Mouse (Mus musculus) c-Kit-positive CD71-positive TER-119-negative erythroid progenitor cells, embryonic 14.5 days (primary cell): Measurements from ENCODE around the gene Aifm3.

Experiments
- DNase-seq: peaks from one replicate; pipeline ENCODE4 v3.0.0-alpha.2; 2013; ENCODE audit warnings: low read depth

The Aifm3 gene

DNA sequence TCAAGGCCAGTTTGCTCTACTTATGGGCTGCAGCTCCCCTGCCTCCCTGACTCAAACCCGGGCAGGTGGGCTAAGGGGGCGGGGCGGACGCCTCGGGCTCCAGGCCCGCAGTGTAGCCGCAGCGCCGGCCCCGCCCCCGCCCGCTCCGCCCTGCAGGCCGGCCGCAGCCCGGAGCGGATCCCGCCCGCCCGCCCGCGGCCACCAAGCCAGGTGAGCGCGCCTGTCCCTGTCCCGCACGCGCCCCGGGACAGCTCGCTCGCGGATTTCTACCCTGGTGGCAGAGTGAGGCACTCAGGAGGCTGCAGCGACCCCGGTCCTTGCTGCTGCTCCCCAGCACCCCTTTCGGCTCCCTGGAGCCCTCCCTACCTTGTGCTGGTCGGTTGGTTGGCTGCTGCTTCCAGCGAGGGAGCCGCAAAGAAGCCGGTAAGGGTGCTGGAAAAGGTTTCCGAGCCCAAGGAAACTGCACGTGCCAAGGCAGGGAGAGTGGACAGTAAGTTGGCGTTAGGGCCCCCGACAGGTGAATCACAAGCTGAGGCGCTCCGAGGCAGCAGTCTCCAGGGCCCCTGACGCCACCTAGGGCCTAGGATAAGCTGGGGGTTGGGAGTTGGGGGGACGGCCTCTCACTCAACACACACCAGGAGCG lies at the start of gene Aifm3:
TSS of gene Aifm3 (plus strand) at position 143 of the 643 bp plus-strand sequence.
- no peak for DNase-seq

GRCm38 (mm10) chr16:17451541-17452372 lies 37.7 kb upstream of the Aifm3 start, which contains the start of gene Crkl:
Gene Crkl, plus strand, starts transcription at chr16:17451987.
- peak; percentile 96 for DNase-seq

- DNase-seq, result no peak
Observed at GRCm38 (mm10) chr16:17452373-17452715, 37.1 kb upstream of the Aifm3 start.

- DNase-seq, result no peak
Observed at GRCm38 (mm10) chr16:17456901-17457300, 32.5 kb upstream of the Aifm3 start.

DNA sequence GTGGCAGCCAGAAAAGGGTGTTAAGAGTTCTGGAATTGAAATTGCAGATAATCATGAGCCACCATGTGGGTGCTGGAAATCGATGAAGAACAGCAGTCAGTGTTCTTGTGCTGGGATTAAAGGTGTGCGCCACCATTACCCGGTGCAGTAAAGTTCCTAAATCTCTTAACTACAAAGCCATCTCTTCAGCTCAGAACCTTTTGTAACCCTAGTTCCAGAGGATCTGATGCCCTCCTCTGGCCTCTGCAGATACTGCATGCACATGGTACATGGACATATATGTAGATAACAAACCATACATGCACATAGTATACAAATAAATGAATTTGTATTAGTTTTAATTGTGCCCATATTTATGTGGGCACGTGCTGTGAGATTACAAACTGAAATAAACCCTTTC lies 29.2 kb upstream of the Aifm3 start:
- DNase-seq, result peak; percentile 58

GRCm38 (mm10) chr16:17461596-17461995 lies 27.8 kb upstream of the Aifm3 start:
- DNase-seq, result no peak

DNA sequence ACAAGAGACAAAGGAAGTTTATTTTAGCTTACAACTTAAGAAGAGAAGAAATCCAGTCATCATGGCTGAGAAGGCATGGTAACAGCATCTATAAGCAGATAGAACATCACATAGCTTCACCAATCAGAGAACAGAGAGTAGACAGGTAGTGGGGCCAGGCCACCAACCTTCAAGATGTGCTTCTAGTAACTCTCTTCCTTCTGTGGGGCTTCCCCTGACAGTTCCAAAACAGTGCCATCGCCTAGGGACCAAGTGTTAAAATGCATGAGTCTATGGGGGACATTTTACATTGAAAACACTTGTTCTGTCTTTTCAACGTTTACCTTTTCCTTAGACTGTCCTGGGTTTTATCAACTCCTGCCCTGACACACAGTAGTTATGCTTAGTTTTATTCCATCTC lies 26.2 kb upstream of the Aifm3 start:
- no peak for DNase-seq

GRCm38 (mm10) chr16:17466875-17467663 lies 22.3 kb upstream of the Aifm3 start:
- DNase-seq, result no peak

DNA sequence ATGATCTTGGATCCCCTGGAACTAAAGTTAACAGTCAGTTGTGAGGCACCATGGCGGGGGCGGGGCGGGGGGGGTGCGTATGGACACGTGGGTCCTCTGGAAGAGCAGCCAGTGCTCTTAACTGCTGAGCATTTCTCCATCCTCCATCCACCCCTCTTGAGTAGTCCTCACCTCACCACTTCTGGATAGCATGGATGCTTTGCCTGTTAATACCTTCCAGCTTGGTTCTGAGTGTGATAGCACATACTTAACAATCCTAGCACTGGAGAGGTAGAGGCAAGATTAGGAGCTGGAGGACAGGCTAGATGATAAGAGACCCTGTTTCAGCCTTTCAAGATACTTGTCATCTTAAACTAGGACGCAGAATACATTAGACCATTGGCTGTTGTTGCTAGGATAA lies 16.9 kb upstream of the Aifm3 start:
- DNase-seq, result no peak

DNA sequence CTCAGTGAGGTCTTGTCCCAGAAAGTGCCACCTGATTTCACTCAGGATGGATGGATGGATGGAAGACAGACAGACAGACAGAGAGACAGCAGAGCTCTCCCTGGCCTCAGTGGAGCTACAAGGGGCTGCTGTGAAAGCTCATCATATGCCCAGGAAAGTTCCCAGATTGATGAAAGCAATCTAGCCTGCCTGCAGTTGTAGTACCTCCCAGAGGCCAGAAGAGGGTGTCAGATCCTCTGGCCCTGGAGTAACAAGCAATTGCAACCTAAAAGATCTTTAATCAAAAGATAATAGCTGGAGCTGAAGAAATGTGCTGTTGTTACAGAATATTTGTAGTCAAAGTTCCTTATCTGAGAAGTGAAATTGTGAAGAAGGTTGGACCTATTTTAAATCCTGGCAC lies 15.3 kb upstream of the Aifm3 start:
- peak; percentile 46 for DNase-seq

GRCm38 (mm10) chr16:17474761-17475160 lies 14.7 kb upstream of the Aifm3 start:
- no peak for DNase-seq

GRCm38 (mm10) chr16:17475326-17475725 lies 14.1 kb upstream of the Aifm3 start:
- DNase-seq, result no peak

GRCm38 (mm10) chr16:17478331-17478943 lies 11.0 kb upstream of the Aifm3 start:
- no peak for DNase-seq

DNA sequence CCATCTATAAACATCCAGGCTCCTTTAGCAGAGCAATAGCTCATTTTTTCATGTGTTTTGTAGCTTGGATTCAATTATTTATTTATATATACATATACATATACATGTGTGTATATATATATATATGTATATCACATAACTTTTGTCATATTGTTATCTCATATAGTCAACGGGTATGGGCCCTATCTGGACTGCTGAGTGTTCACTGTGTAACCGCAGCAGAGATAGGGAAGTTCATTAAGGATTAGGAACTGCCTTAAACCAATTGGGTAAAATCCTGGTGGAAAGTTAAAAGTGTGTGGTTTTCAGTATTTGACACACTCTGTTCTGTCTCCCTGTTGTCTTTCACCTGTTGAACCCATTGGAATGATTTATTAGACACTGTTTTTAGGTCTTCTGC lies 7.9 kb upstream of the Aifm3 start:
- no peak for DNase-seq

DNA sequence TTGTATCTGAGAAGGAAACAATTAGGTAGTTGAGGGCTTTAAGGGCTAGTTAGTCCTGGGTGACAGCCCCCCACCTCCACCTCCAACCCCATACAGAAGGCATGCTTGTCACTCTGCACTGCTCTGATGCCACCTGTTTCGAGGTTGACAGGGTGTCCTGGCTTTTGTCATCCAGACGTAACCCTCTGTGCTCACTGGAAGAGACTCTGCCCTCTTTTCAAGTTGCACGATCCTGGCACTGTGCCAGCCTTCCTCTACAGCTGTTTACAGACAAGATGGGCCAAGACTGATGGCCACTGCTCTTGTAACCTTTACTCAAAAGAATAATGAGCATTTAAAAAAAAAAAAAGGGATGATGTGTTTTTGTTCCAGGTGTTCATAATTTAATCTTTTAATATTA lies 2.9 kb upstream of the Aifm3 start:
- no peak for DNase-seq

DNA sequence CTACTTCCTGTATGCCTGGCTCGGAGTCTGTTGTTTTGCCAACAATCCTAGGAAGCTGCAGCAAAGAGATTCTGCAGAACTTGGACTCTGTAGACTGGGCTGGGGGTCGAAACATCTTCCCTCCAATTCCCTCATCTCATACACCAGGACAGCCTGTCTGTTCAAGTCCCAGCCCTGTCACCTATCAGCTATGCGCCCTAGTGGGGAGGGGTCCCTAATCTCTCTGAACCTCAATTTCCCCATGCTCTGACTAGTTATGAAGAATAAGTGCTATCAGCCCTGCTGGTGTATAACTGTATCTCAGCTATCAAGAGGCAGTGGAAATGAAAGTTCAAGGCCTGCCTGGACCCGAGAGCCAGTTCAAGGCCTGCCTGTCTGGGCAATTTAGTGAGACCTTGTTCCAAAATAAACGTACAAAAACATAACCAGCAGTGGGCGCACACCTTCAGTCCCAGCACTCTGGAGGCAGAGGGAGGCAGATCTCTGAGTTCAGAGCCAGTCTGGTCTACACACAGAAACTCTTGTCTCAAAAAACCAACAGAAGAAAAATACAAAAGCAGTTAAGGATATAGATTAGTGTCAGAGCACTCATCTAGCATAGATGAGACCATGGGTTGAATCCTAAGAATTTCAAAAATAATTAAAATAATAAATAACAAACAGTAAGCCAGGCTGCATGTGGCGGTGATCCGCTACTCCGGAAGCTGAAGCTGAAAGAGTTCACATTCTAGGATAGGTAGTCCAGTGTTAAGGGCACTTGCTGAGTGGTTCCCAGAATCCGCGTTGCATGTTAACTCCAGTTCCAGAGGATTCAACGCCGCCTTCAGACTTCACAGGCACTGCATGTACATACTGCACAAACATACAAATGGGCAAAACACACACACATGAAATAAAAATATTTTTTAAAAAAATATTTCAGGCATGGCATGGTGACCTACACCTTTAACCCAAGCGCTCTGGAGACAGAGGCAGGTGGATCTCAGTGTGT lies 638 bp upstream of the Aifm3 start:
- DNase-seq, result no peak

GRCm38 (mm10) chr16:17491154-17491553 lies 1.7 kb downstream of the Aifm3 start:
- no peak for DNase-seq

GRCm38 (mm10) chr16:17491896-17492561 lies 2.6 kb downstream of the Aifm3 start:
- DNase-seq, result no peak

GRCm38 (mm10) chr16:17496499-17497305 lies 7.3 kb downstream of the Aifm3 start:
- no peak for DNase-seq
